Mouse (Mus musculus): Measurements from ENCODE around the gene Mettl3.

- no peak for TF ChIP-seq POLR2A (IDR thresholded peaks at IDR 0.05; ENCODE audit: insufficient read depth, low read length)
- TF ChIP-seq CTCF (IDR thresholded peaks at IDR 0.05; ENCODE audit: low read depth, low read length) = no peak
- TF ChIP-seq EP300 (IDR thresholded peaks at IDR 0.05; ENCODE audit: insufficient read depth, low read depth, low read length) = no peak
Measured at GRCm38 (mm10) chr14:52327375-52327901, 22.5 kb upstream of the Mettl3 start.
